Mouse (Mus musculus) lung, postnatal 0 days (tissue): ENCODE data around the gene Ahcyl1. TPM values are rescaled to one million over a fixed set of nuclear protein-coding genes. Genes with fewer than 3 reads are reported as not detected.
A peak's percentile ranks its signal among the peaks of the same experiment; 100 is the strongest.

ENCODE experiments used
- ATAC-seq: fragments of 200-750 bp; cut with Nextera tagmentation; 2 replicates; pipeline ENCODE4 v1.8.0; 2017; ENCODE audit warnings: moderate library complexity
- DNase-seq: peaks from one replicate; pipeline ENCODE4 v3.0.0-alpha.2; 2016; ENCODE audit warnings: low spot score
- H3K27ac ChIP-seq: fragments of 300-500 bp; sonication (generic); 2 replicates; pipeline ENCODE4 v1.5.1; 2014; ENCODE audit warnings: antibody characterized with exemption, mild to moderate bottlenecking, low read length, mixed read lengths
- H3K27me3 ChIP-seq: fragments of 300-500 bp; sonication (generic); replicated peaks from 2 replicates; pipeline ENCODE4 v1.6.1; 2014; ENCODE audit warnings: low read length, mixed read lengths; ENCODE audit not compliant: insufficient read depth
- H3K36me3 ChIP-seq: fragments of 300-500 bp; sonication (generic); 2 replicates; pipeline ENCODE4 v1.6.1; 2014; ENCODE audit warnings: low read length, mixed read lengths; ENCODE audit not compliant: insufficient read depth
- H3K4me1 ChIP-seq: fragments of 300-500 bp; sonication (generic); 2 replicates; pipeline ENCODE4 v1.6.1; 2014; ENCODE audit warnings: antibody characterized with exemption, low read depth, low read length, mixed read lengths; ENCODE audit not compliant: insufficient read depth
- H3K4me2 ChIP-seq: fragments of 300-500 bp; sonication (generic); replicated peaks from 2 replicates; pipeline ENCODE4 v1.6.1; 2014; ENCODE audit warnings: low read depth, mild to moderate bottlenecking, low read length, moderate library complexity, mixed read lengths
- H3K4me3 ChIP-seq: fragments of 300-500 bp; sonication (generic); 2 replicates; pipeline ENCODE4 v1.5.1; 2014; ENCODE audit warnings: low read depth, low read length
- H3K9ac ChIP-seq: fragments of 300-500 bp; sonication (generic); replicated peaks from 2 replicates; pipeline ENCODE4 v1.6.1; 2014; ENCODE audit warnings: low read depth, mild to moderate bottlenecking
- H3K9me3 ChIP-seq: fragments of 300-500 bp; sonication (generic); 2 replicates; pipeline ENCODE4 v1.6.1; 2016; ENCODE audit warnings: low read length, mixed read lengths
- CTCF ChIP-seq: IDR thresholded peaks from 2 replicates; pipeline ENCODE4 v1.5.1; 2016; ENCODE audit warnings: antibody characterized with exemption, mild to moderate bottlenecking
- EP300 ChIP-seq: IDR thresholded peaks from 2 replicates; pipeline ENCODE4 v1.6.1; 2016; ENCODE audit warnings: antibody characterized with exemption, mild to moderate bottlenecking, control low read depth
- WGBS: fragments of 180-500 bp; shearing (Covaris S2); extraction: QIAGEN DNeasy Blood & Tissue Kit; methylation state at CpG from one replicate; pipeline ENCODE4 v1.1.7; 2014; 5-methylcytosine and 5-hydroxymethylcytosine counted together
- polyA plus RNA-seq: library from polyadenylated mRNA; unstranded; fragments of >200 nt; fragmentation: Nextera tagmentation; extraction: Ambion mirVana; gene quantifications from 2 replicates; pipeline ENCODE4 v1.2.1, GENCODE M21; 2015

Ahcyl1 gene
- polyA plus RNA-seq: 37.1 and 39.3 TPM in 2 replicates

- H3K27me3 ChIP-seq: no peaks in the 10 kb centered on the region
- H3K4me2 ChIP-seq: peak within 1 kb of the TSS; percentile 90
- WGBS: under 1% methylated on average over 88 of the region's 93 CpGs
- H3K9ac ChIP-seq: peak within 1 kb of the TSS; percentile 94
- no peaks in the 10 kb centered on the region for H3K9me3 ChIP-seq
- ATAC-seq: peak; percentile 98
- peak within 1 kb of the TSS; percentile 86 for H3K4me3 ChIP-seq
- TF ChIP-seq CTCF (peak; percentile 98), EP300 (no peak)
- DNase-seq: peak; percentile 99
- H3K36me3 ChIP-seq: no peaks in the 10 kb centered on the region
- H3K4me1 ChIP-seq: peaks cover 12% of the 10 kb centered on the region; the same call in 1 of the 2 replicates
- peak within 1 kb of the TSS; percentile 96 for H3K27ac ChIP-seq
Observed at GRCm38 (mm10) chr3:107695948-107696881, at the start of gene Ahcyl1. TSS of gene Ahcyl1 (minus strand) at chr3:107696560.

- Histone ChIP-seq H3K4me3 (no peak overlapping the region), H3K4me2 (no peak overlapping the region), H3K4me1 (peaks cover 12% of the 10 kb centered on the region; the same call in 1 of the 2 replicates), H3K9me3 (no peaks in the 10 kb centered on the region), H3K27ac (no peak overlapping the region), H3K27me3 (no peaks in the 10 kb centered on the region), H3K9ac (no peak overlapping the region), H3K36me3 (no peaks in the 10 kb centered on the region)
- 95% methylated on average over 3 of the region's 3 CpGs for WGBS
- TF ChIP-seq EP300: no peak
- no peak for TF ChIP-seq CTCF
- DNase-seq (no peak), ATAC-seq (no peak)
Observed at GRCm38 (mm10) chr3:107746026-107746425, 49.7 kb upstream of the Ahcyl1 start.

GRCm38 (mm10) chr3:107743650-107744049 lies 47.3 kb upstream of the Ahcyl1 start:
- Histone ChIP-seq H3K36me3 (no peaks in the 10 kb centered on the region), H3K27me3 (no peaks in the 10 kb centered on the region), H3K4me3 (no peak overlapping the region), H3K9ac (no peak overlapping the region), H3K9me3 (no peaks in the 10 kb centered on the region), H3K27ac (no peak overlapping the region), H3K4me1 (peaks cover 19% of the 10 kb centered on the region; the same call in 1 of the 2 replicates), H3K4me2 (no peak overlapping the region)
- ATAC-seq (peak; percentile 59), DNase-seq (peak; percentile 49)
- 0 out of 2 replicates have a peak, but pooled peaks have one; percentile 34 for TF ChIP-seq EP300
- TF ChIP-seq CTCF: no peak
- WGBS: 61% methylated on average over 1 of the region's 1 CpGs

- no peaks in the 10 kb centered on the region for H3K27me3 ChIP-seq
- H3K9ac ChIP-seq: no peak overlapping the region
- ATAC-seq (peak; percentile 34), DNase-seq (no peak)
- peaks cover 19% of the 10 kb centered on the region; the same call in 1 of the 2 replicates for H3K4me1 ChIP-seq
- H3K4me2 ChIP-seq: no peak overlapping the region
- no peaks in the 10 kb centered on the region for H3K36me3 ChIP-seq
- H3K9me3 ChIP-seq: no peaks in the 10 kb centered on the region
- H3K4me3 ChIP-seq: no peak overlapping the region
- WGBS: 36% methylated on average over 3 of the region's 3 CpGs
- no peak overlapping the region for H3K27ac ChIP-seq
- TF ChIP-seq EP300 (no peak), CTCF (no peak)
Observed at GRCm38 (mm10) chr3:107743107-107743506, 46.7 kb upstream of the Ahcyl1 start.

- no peak overlapping the region for H3K9ac ChIP-seq
- no peak for ATAC-seq
- peaks cover 19% of the 10 kb centered on the region; the same call in 1 of the 2 replicates for H3K4me1 ChIP-seq
- no peak for TF ChIP-seq EP300
- no peak for TF ChIP-seq CTCF
- H3K4me3 ChIP-seq: no peak overlapping the region
- no peaks in the 10 kb centered on the region for H3K27me3 ChIP-seq
- no peak overlapping the region for H3K27ac ChIP-seq
- H3K9me3 ChIP-seq: no peaks in the 10 kb centered on the region
- WGBS: 86% methylated on average over 10 of the region's 10 CpGs
- H3K36me3 ChIP-seq: no peaks in the 10 kb centered on the region
- no peak for DNase-seq
- H3K4me2 ChIP-seq: no peak overlapping the region
Observed at GRCm38 (mm10) chr3:107742071-107742710, 45.8 kb upstream of the Ahcyl1 start.

GRCm38 (mm10) chr3:107741387-107741786 lies 45.0 kb upstream of the Ahcyl1 start:
- Histone ChIP-seq H3K4me1 (peaks cover 19% of the 10 kb centered on the region; the same call in 1 of the 2 replicates), H3K4me3 (no peak overlapping the region), H3K9ac (no peak overlapping the region), H3K27me3 (no peaks in the 10 kb centered on the region), H3K4me2 (no peak overlapping the region), H3K27ac (no peak overlapping the region), H3K9me3 (no peaks in the 10 kb centered on the region), H3K36me3 (no peaks in the 10 kb centered on the region)
- DNase-seq (no peak), ATAC-seq (no peak)
- TF ChIP-seq CTCF (no peak), EP300 (no peak)
